Mouse (Mus musculus) midbrain, postnatal 0 days (tissue): ENCODE results near the gene Phyh. TPM values are rescaled to one million over a fixed set of nuclear protein-coding genes. Genes with fewer than 3 reads are reported as not detected.

ENCODE experiments used
- ATAC-seq: fragments of 200-750 bp; cut with Nextera tagmentation; 2 replicates; pipeline ENCODE4 v1.8.0; 2017; ENCODE audit warnings: moderate number of reproducible peaks, mild to moderate bottlenecking, moderate TSS enrichment, moderate library complexity; ENCODE audit not compliant: low FRiP score
- DNase-seq: peaks from one replicate; pipeline ENCODE4 v3.0.0-alpha.2; 2015; ENCODE audit warnings: low spot score
- H3K27ac ChIP-seq: fragments of 300-500 bp; sonication (generic); 2 replicates; pipeline ENCODE4 v1.5.1; 2014; ENCODE audit warnings: low read depth, mild to moderate bottlenecking, low read length, mixed read lengths
- H3K27me3 ChIP-seq: fragments of 300-500 bp; sonication (generic); 2 replicates; pipeline ENCODE4 v1.6.1; 2014; ENCODE audit warnings: low read length, control low read depth, mixed read lengths; ENCODE audit not compliant: insufficient read depth
- H3K36me3 ChIP-seq: fragments of 300-500 bp; sonication (generic); 2 replicates; pipeline ENCODE4 v1.6.1; 2014; ENCODE audit warnings: low read length, control low read depth, mixed read lengths; ENCODE audit not compliant: insufficient read depth
- H3K4me1 ChIP-seq: fragments of 300-500 bp; sonication (generic); 2 replicates; pipeline ENCODE4 v1.6.1; 2014; ENCODE audit warnings: mild to moderate bottlenecking, control low read depth, antibody characterized with exemption, low read length, mixed read lengths; ENCODE audit not compliant: insufficient read depth
- H3K4me2 ChIP-seq: fragments of 300-500 bp; sonication (generic); 2 replicates; pipeline ENCODE4 v1.6.1; 2014; ENCODE audit warnings: low read depth, mild to moderate bottlenecking, low read length, mixed read lengths; ENCODE audit not compliant: poor library complexity, severe bottlenecking
- H3K4me3 ChIP-seq: fragments of 300-500 bp; sonication (generic); 2 replicates; pipeline ENCODE4 v1.5.1; 2014; ENCODE audit warnings: low read depth, mild to moderate bottlenecking, low read length, moderate library complexity
- H3K9ac ChIP-seq: fragments of 300-500 bp; sonication (generic); replicated peaks from 2 replicates; pipeline ENCODE4 v1.6.1; 2014; ENCODE audit warnings: mild to moderate bottlenecking, low read length, moderate library complexity, mixed read lengths; ENCODE audit not compliant: poor library complexity, severe bottlenecking
- H3K9me3 ChIP-seq: fragments of 300-500 bp; sonication (generic); 2 replicates; pipeline ENCODE4 v1.6.1; 2016; ENCODE audit warnings: low read length, control low read depth
- CTCF ChIP-seq: IDR thresholded peaks from 2 replicates; pipeline ENCODE4 v1.5.1; 2016; ENCODE audit warnings: antibody characterized with exemption, mild to moderate bottlenecking
- WGBS: fragments of 180-500 bp; shearing (Covaris S2); extraction: QIAGEN DNeasy Blood & Tissue Kit; methylation state at CpG from one replicate; pipeline ENCODE4 v1.1.7; 2014; 5-methylcytosine and 5-hydroxymethylcytosine counted together
- polyA plus RNA-seq: library from polyadenylated mRNA; unstranded; fragments of >200 nt; fragmentation: Nextera tagmentation; extraction: Ambion mirVana; gene quantifications from 2 replicates; pipeline ENCODE4 v1.2.1, GENCODE M21; 2015
- total RNA-seq: library from RNA; depleted of rRNA; stranded (reverse); fragments of >200 nt; gene quantifications from 2 replicates; pipeline ENCODE4 v1.2.3, GENCODE M21; 2014

Phyh gene
- total and polyA plus RNA-seq, 2 experiments from 2014 or later = 64.9 to 108 TPM

DNA sequence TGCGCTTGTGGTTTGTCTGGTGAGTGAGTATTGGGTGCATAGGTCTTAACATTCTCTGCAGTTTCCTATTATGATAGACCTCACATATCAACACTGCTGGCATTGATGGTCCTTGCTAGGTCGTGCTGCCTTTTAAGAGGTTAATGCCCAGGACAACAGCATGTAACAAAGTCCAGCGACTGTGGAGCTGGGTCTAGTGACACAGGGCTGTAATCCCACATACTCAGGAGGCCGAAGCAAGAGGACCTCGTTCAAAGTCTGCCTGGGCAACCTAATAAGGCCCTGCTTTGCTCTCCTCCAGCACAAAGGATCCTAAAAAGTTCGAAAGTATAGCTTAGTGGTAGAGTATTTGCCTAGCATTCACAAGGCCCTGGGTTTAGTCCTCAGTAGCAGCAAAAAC, 8.9 kb upstream of the Phyh start:
- ATAC-seq (no peak), DNase-seq (no peak)
- H3K9ac ChIP-seq = no peak overlapping the region
- no peaks in the 10 kb centered on the region for H3K9me3 ChIP-seq
- no peaks in the 10 kb centered on the region for H3K27me3 ChIP-seq
- no peak for TF ChIP-seq CTCF
- H3K4me3 ChIP-seq = no peak overlapping the region
- no peak overlapping the region for H3K4me2 ChIP-seq
- no peak overlapping the region for H3K27ac ChIP-seq
- peaks cover 26% of the 10 kb centered on the region for H3K36me3 ChIP-seq
- 68% methylated on average over 6 of the region's 6 CpGs for WGBS
- no peaks in the 10 kb centered on the region for H3K4me1 ChIP-seq

DNA sequence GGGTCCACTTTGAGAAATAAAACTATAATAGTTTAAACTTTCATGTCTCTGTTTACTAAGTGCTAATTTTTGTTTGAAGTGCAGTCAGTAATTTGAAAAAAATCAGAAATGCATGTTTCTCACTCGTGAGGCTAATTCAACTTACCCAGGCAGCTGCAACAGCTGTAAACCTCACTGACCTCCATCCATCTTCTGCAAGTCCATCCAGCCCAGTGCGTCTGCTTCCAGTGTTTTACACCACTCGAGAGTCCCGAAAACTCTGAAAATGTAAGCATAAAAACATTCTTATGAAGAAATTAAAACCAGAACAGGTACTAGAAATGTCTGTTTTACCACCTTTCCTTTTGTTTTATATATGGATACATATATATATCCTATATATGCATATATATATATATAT, 8.3 kb upstream of the Phyh start:
- Histone ChIP-seq H3K27me3 (no peaks in the 10 kb centered on the region), H3K36me3 (peaks cover 22% of the 10 kb centered on the region), H3K4me1 (no peaks in the 10 kb centered on the region), H3K9me3 (no peaks in the 10 kb centered on the region), H3K9ac (no peak overlapping the region), H3K27ac (no peak overlapping the region), H3K4me2 (no peak overlapping the region), H3K4me3 (no peak overlapping the region)
- ATAC-seq (no peak), DNase-seq (no peak)
- 91% methylated on average over 4 of the region's 4 CpGs for WGBS
- no peak for TF ChIP-seq CTCF

DNA sequence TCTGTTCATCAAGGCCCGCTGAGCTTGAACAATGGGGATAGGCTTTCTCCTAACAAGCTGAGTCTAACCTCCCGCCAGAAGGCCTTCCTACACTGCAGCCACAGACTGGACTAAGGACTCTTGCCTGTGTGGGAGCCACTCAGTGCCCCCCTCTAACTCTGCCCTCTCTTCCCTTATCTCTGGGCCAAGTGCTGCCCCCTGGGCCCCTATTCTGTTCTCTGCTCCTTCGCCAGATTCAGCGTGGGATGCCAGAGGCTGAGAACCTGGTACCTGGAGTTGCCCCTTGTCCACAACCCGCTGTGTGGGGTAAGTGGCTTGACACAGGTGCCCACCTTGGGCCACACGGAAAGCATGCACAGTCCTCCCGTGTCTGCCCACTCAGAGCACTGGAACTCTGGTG, 4.9 kb upstream of the Phyh start:
- Histone ChIP-seq H3K4me1 (0 out of 2 replicates have a peak, but pooled peaks cover 2% of the 10 kb centered on the region), H3K4me2 (no peak overlapping the region), H3K9ac (no peak overlapping the region), H3K36me3 (no peaks in the 10 kb centered on the region; the same call in 1 of the 2 replicates), H3K27me3 (no peaks in the 10 kb centered on the region), H3K4me3 (no peak overlapping the region), H3K27ac (no peak overlapping the region), H3K9me3 (no peaks in the 10 kb centered on the region)
- 66% methylated on average over 7 of the region's 7 CpGs for whole genome bisulfite sequencing
- TF ChIP-seq CTCF = no peak
- ATAC-seq (no peak), DNase-seq (no peak)

DNA sequence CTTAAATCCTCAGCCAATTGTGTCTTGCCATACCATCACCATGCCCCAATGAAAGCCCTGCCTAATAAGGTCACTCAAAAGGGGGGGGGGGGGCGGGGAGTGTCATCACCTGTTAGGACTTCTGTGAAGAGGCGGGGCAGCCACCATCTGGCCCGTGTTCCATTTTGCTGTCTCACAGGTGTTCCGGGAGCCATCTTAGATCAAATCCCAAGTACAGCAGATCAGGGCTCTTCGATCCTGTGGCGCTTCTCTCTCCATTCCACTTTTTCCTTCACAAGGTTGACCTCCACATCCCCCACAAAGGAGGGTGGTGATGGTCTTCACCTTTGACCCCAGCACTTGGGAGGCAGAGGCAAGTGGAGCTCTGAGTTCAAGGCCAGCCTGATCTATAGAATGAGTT, 2.8 kb upstream of the Phyh start:
- Histone ChIP-seq H3K9me3 (no peaks in the 10 kb centered on the region), H3K4me1 (0 out of 2 replicates have a peak, but pooled peaks cover 2% of the 10 kb centered on the region), H3K36me3 (no peaks in the 10 kb centered on the region), H3K4me3 (no peak overlapping the region), H3K27ac (no peak overlapping the region), H3K9ac (no peak overlapping the region), H3K27me3 (no peaks in the 10 kb centered on the region), H3K4me2 (no peak overlapping the region)
- DNase-seq (no peak), ATAC-seq (no peak)
- WGBS = 78% methylated on average over 6 of the region's 6 CpGs
- no peak for TF ChIP-seq CTCF

DNA sequence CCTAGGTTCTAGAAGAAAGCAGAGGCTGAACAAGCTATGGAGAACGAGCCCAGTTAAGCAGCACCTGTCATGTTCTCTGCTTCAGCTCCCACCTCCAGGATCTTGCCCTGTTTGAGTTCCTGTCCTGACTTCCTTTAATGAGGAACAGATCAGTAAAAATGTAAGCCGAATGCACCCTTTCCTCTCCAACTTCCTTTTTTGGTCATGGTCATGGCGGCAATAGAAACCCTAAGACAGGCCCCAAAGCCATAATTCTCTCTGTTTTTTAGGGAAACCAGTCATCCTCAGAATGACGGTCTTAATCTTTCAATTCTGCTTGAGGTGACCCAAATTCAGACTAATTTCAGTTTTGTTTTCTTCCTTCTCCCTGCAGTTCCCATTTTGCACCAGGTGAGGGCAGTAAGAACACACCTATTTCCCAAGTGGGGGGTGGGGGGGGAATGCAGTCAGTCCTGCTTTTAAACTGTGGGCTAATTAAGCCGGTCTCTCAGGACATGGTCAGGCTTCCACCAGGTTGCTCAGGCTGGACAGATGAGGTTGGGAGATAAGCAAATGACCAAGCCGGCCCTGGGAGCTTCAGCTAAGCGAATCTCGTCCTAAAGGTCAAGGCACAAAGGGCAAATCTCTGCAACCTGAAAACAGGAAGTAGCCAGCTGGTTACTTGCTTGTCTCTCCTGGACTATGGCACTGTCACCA, 1.3 kb upstream of the Phyh start:
- Histone ChIP-seq H3K36me3 (no peaks in the 10 kb centered on the region), H3K4me1 (0 out of 2 replicates have a peak, but pooled peaks cover 2% of the 10 kb centered on the region), H3K9ac (no peak overlapping the region), H3K27ac (no peak overlapping the region), H3K9me3 (no peaks in the 10 kb centered on the region), H3K4me2 (no peak overlapping the region), H3K4me3 (no peak overlapping the region), H3K27me3 (no peaks in the 10 kb centered on the region)
- 20% methylated on average over 8 of the region's 8 CpGs for WGBS
- DNase-seq (peak; percentile 62), ATAC-seq (no peak)
- TF ChIP-seq CTCF = peak; percentile 89

DNA sequence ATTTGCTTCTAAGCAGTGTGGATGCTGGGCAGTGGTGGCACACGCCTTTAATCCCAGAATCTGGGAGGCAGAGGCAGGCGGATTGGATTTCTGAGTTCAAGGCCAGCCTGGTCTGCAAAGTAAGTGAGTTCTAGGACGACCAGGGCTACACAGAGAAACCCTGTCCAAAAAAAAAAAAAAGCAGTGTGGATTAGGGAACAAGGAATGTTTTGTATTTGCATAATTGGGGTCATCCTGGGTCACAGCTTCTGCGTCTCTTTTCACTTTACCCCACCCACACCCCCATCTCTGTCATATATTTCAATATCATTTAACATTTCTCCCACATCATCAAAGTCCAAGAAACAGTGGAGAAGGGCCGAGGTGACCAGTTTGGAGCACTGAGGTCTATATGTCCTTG, 2.2 kb downstream of the Phyh start:
- Histone ChIP-seq H3K27me3 (no peaks in the 10 kb centered on the region), H3K4me1 (0 out of 2 replicates have a peak, but pooled peaks cover 2% of the 10 kb centered on the region), H3K4me2 (no peak overlapping the region), H3K27ac (no peak overlapping the region), H3K9me3 (no peaks in the 10 kb centered on the region), H3K36me3 (no peaks in the 10 kb centered on the region), H3K9ac (no peak overlapping the region), H3K4me3 (no peak overlapping the region)
- 79% methylated on average over 5 of the region's 5 CpGs for WGBS
- no peak for ATAC-seq
- no peak for DNase-seq
- no peak for TF ChIP-seq CTCF
